Mouse (Mus musculus): Measurements from ENCODE around the gene Dpm3. TPM values are rescaled to one million over a fixed set of nuclear protein-coding genes. Genes with fewer than 3 reads are reported as not detected.

Gene Dpm3
- polyA plus RNA-seq, 1 experiment from 2014 or later = 94.1 TPM

- Histone ChIP-seq H3K27ac (ENCODE audit: low read depth, low read length) (no peak overlapping the region), H3K4me2 (no peak overlapping the region), H3K9ac (ENCODE audit: low read depth, low read length) (no peak overlapping the region), H3K27me3 (ENCODE audit: control insufficient read depth, insufficient read depth, low read length) (no peaks in the 10 kb centered on the region; the same call in 1 of the 2 replicates), H3K4me3 (ENCODE audit: low read depth, low read length) (no peak overlapping the region), H3K36me3 (ENCODE audit: control insufficient read depth, insufficient read depth, low read length) (no peaks in the 10 kb centered on the region), H3K9me3 (replicated peaks; ENCODE audit: control insufficient read depth, low read length) (no peaks in the 10 kb centered on the region), H3K4me1 (ENCODE audit: control insufficient read depth, insufficient read depth, low read length) (peaks cover 6% of the 10 kb centered on the region; the same call in 1 of the 2 replicates)
- WGBS (ENCODE audit: insufficient replicate concordance) = 35% methylated on average over 2 of the region's 2 CpGs
- no peak for ATAC-seq (replicated peaks; ENCODE audit: insufficient number of reproducible peaks, low FRiP score, low TSS enrichment)
Measured at GRCm38 (mm10) chr3:89285526-89285925, 26.4 kb downstream of the Dpm3 start.

DNA sequence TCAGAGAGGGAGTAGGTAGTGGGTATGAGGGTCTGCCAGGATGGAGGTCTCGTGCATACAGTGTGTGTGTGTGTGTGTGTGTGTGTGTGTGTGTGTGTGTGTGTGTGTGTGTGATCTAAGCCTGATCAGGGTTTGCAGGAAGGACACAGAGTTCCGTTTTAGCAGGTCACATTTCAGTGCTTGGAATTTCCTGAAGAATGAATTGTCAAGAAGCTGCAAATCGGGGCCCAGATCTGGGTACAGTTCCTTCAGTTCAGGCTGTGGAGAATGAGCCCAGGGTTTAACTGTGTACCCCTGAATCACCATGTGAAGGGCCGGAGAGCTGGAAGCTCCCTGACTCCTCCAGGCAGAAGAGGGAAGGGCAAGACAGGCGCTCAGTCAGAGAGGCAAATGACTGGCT is 28.1 kb downstream of the Dpm3 start:
- ATAC-seq (replicated peaks; ENCODE audit: insufficient number of reproducible peaks, low FRiP score, low TSS enrichment) = no peak
- Histone ChIP-seq H3K9ac (ENCODE audit: low read depth, low read length) (no peak overlapping the region), H3K4me1 (ENCODE audit: control insufficient read depth, insufficient read depth, low read length) (0 out of 2 replicates have a peak, but pooled peaks cover 6% of the 10 kb centered on the region), H3K27ac (ENCODE audit: low read depth, low read length) (no peak overlapping the region), H3K4me2 (no peak overlapping the region), H3K36me3 (ENCODE audit: control insufficient read depth, insufficient read depth, low read length) (no peaks in the 10 kb centered on the region), H3K9me3 (replicated peaks; ENCODE audit: control insufficient read depth, low read length) (no peaks in the 10 kb centered on the region), H3K27me3 (ENCODE audit: control insufficient read depth, insufficient read depth, low read length) (no peaks in the 10 kb centered on the region), H3K4me3 (ENCODE audit: low read depth, low read length) (no peak overlapping the region)
- WGBS (ENCODE audit: insufficient replicate concordance) = 51% methylated on average over 5 of the region's 5 CpGs

- Histone ChIP-seq H3K4me1 (ENCODE audit: control insufficient read depth, insufficient read depth, low read length) (0 out of 2 replicates have a peak, but pooled peaks cover 6% of the 10 kb centered on the region), H3K4me2 (no peak overlapping the region), H3K9me3 (replicated peaks; ENCODE audit: control insufficient read depth, low read length) (no peaks in the 10 kb centered on the region), H3K9ac (ENCODE audit: low read depth, low read length) (no peak overlapping the region), H3K36me3 (ENCODE audit: control insufficient read depth, insufficient read depth, low read length) (no peaks in the 10 kb centered on the region), H3K4me3 (ENCODE audit: low read depth, low read length) (no peak overlapping the region), H3K27ac (ENCODE audit: low read depth, low read length) (no peak overlapping the region), H3K27me3 (ENCODE audit: control insufficient read depth, insufficient read depth, low read length) (no peaks in the 10 kb centered on the region)
- no peak for ATAC-seq (replicated peaks; ENCODE audit: insufficient number of reproducible peaks, low FRiP score, low TSS enrichment)
- 29% methylated on average over 7 of the region's 7 CpGs for WGBS (ENCODE audit: insufficient replicate concordance)
Measured at GRCm38 (mm10) chr3:89288503-89288928, 29.4 kb downstream of the Dpm3 start.

GRCm38 (mm10) chr3:89291874-89292273 is 32.7 kb downstream of the Dpm3 start:
- Histone ChIP-seq H3K4me3 (ENCODE audit: low read depth, low read length) (no peak overlapping the region), H3K4me1 (ENCODE audit: control insufficient read depth, insufficient read depth, low read length) (0 out of 2 replicates have a peak, but pooled peaks cover 6% of the 10 kb centered on the region), H3K9ac (ENCODE audit: low read depth, low read length) (no peak overlapping the region), H3K36me3 (ENCODE audit: control insufficient read depth, insufficient read depth, low read length) (no peaks in the 10 kb centered on the region), H3K27me3 (ENCODE audit: control insufficient read depth, insufficient read depth, low read length) (no peaks in the 10 kb centered on the region), H3K27ac (ENCODE audit: low read depth, low read length) (no peak overlapping the region), H3K4me2 (no peak overlapping the region), H3K9me3 (replicated peaks; ENCODE audit: control insufficient read depth, low read length) (no peaks in the 10 kb centered on the region)
- ATAC-seq (replicated peaks; ENCODE audit: insufficient number of reproducible peaks, low FRiP score, low TSS enrichment) = no peak
- WGBS (ENCODE audit: insufficient replicate concordance) = 46% methylated on average over 10 of the region's 10 CpGs

GRCm38 (mm10) chr3:89292303-89292702 is 33.1 kb downstream of the Dpm3 start:
- Histone ChIP-seq H3K4me2 (no peak overlapping the region), H3K4me3 (ENCODE audit: low read depth, low read length) (no peak overlapping the region), H3K9ac (ENCODE audit: low read depth, low read length) (no peak overlapping the region), H3K27ac (ENCODE audit: low read depth, low read length) (no peak overlapping the region), H3K36me3 (ENCODE audit: control insufficient read depth, insufficient read depth, low read length) (no peaks in the 10 kb centered on the region), H3K9me3 (replicated peaks; ENCODE audit: control insufficient read depth, low read length) (no peaks in the 10 kb centered on the region), H3K27me3 (ENCODE audit: control insufficient read depth, insufficient read depth, low read length) (no peaks in the 10 kb centered on the region), H3K4me1 (ENCODE audit: control insufficient read depth, insufficient read depth, low read length) (0 out of 2 replicates have a peak, but pooled peaks cover 6% of the 10 kb centered on the region)
- WGBS (ENCODE audit: insufficient replicate concordance) = 78% methylated on average over 5 of the region's 5 CpGs
- no peak for ATAC-seq (replicated peaks; ENCODE audit: insufficient number of reproducible peaks, low FRiP score, low TSS enrichment)

DNA sequence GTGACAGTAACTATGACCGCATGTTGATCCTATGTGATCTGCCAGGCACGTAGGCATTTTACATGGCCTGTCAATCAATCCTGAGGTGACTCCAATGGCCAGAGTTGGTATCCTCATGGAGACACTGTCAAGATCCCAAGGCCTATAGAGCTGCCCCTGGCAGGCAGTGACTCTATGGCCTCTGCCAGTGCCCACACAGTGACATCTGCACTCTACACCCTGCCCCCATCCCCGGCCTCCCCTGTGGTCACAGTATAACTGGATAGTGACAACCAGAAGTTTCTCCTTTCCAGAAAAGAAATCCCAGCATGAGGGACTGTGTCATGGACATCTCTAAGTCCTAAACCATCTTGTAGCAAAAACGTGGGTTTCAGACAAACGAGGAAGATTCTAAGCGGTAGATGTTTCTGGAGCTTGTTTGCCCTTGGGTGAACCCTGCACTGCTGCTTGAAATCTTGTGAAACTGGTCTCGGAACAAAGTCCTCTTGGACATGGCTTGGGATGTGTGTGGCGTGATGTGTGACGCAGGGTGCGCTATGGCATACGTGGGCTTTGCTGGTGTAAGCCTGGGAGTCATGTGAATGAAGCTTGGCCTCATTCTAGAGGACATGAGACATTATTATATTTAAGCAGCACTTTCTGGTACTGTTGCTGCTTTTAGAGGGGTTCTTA is 34.2 kb downstream of the Dpm3 start:
- Histone ChIP-seq H3K4me2 (no peak overlapping the region), H3K27me3 (ENCODE audit: control insufficient read depth, insufficient read depth, low read length) (no peaks in the 10 kb centered on the region), H3K4me1 (ENCODE audit: control insufficient read depth, insufficient read depth, low read length) (0 out of 2 replicates have a peak, but pooled peaks cover 3% of the 10 kb centered on the region), H3K4me3 (ENCODE audit: low read depth, low read length) (no peak overlapping the region), H3K36me3 (ENCODE audit: control insufficient read depth, insufficient read depth, low read length) (no peaks in the 10 kb centered on the region), H3K9me3 (replicated peaks; ENCODE audit: control insufficient read depth, low read length) (no peaks in the 10 kb centered on the region), H3K27ac (ENCODE audit: low read depth, low read length) (no peak overlapping the region), H3K9ac (ENCODE audit: low read depth, low read length) (no peak overlapping the region)
- no peak for ATAC-seq (replicated peaks; ENCODE audit: insufficient number of reproducible peaks, low FRiP score, low TSS enrichment)
- 87% methylated on average over 11 of the region's 11 CpGs for WGBS (ENCODE audit: insufficient replicate concordance)

DNA sequence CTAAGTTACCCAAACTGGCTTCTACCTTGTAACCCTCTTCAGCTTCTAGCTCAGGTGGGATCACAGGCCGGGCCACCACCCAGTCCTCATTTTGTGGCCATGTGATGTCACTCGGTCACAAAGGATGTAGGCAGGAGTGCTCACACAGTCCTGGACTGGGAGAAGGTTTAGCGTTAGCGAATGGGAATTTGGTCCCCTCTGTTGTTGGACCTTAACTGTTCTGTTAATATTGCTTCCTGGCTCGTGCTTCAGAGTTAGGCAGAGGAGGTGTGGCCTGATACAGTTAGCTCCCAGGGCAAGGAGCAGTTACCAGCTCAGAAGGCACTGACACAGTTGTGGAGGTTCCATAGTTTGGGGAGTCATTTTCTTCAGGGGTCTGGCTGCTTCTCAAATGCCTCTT is 35.0 kb downstream of the Dpm3 start:
- no peak overlapping the region for H3K9ac ChIP-seq (ENCODE audit: low read depth, low read length)
- no peak overlapping the region for H3K4me3 ChIP-seq (ENCODE audit: low read depth, low read length)
- H3K4me2 ChIP-seq = no peak overlapping the region
- no peaks in the 10 kb centered on the region for H3K4me1 ChIP-seq (ENCODE audit: control insufficient read depth, insufficient read depth, low read length)
- WGBS (ENCODE audit: insufficient replicate concordance) = 60% methylated on average over 5 of the region's 5 CpGs
- H3K9me3 ChIP-seq (replicated peaks; ENCODE audit: control insufficient read depth, low read length) = no peaks in the 10 kb centered on the region
- ATAC-seq (replicated peaks; ENCODE audit: insufficient number of reproducible peaks, low FRiP score, low TSS enrichment) = no peak
- H3K27ac ChIP-seq (ENCODE audit: low read depth, low read length) = no peak overlapping the region
- H3K27me3 ChIP-seq (ENCODE audit: control insufficient read depth, insufficient read depth, low read length) = no peaks in the 10 kb centered on the region
- no peaks in the 10 kb centered on the region for H3K36me3 ChIP-seq (ENCODE audit: control insufficient read depth, insufficient read depth, low read length)

GRCm38 (mm10) chr3:89295685-89296230 is 36.6 kb downstream of the Dpm3 start:
- Histone ChIP-seq H3K4me1 (ENCODE audit: control insufficient read depth, insufficient read depth, low read length) (peaks cover 3% of the 10 kb centered on the region; the same call in 1 of the 2 replicates), H3K4me2 (no peak overlapping the region), H3K27ac (ENCODE audit: low read depth, low read length) (no peak overlapping the region), H3K27me3 (ENCODE audit: control insufficient read depth, insufficient read depth, low read length) (no peaks in the 10 kb centered on the region), H3K9ac (ENCODE audit: low read depth, low read length) (no peak overlapping the region), H3K36me3 (ENCODE audit: control insufficient read depth, insufficient read depth, low read length) (no peaks in the 10 kb centered on the region), H3K4me3 (ENCODE audit: low read depth, low read length) (no peak overlapping the region), H3K9me3 (replicated peaks; ENCODE audit: control insufficient read depth, low read length) (no peaks in the 10 kb centered on the region)
- no peak for ATAC-seq (replicated peaks; ENCODE audit: insufficient number of reproducible peaks, low FRiP score, low TSS enrichment)
- WGBS (ENCODE audit: insufficient replicate concordance) = 72% methylated on average over 8 of the region's 8 CpGs

Data from heart, embryonic 11.5 days (tissue).